Mouse (Mus musculus) left cerebral cortex, postnatal 36 days (tissue): Measurements from ENCODE around the gene Msi2. TPM values are rescaled to one million over a fixed set of nuclear protein-coding genes. Genes with fewer than 3 reads are reported as not detected.

ENCODE experiments used
- DNase-seq, 2 experiments: peaks; one replicate each; pipeline ENCODE4 v3.0.0; 2021 to 2022; ENCODE audit warnings: low spot score in 2 of 2, mixed read lengths in 1 of 2
- intact Hi-C: fragments of 180-260 bp; cut with DNase I; formaldehyde crosslinking; loops from one replicate; pipeline ENCODE4 v1.15.1; 2025
- total RNA-seq, 2 experiments: library from RNA; stranded (reverse); gene quantifications; 2 replicates each; pipeline ENCODE4 v1.2.3; 2021

Gene Msi2
- total RNA-seq, 2 experiments from 2014 or later, result 117 to 132 TPM

- DNase-seq, result no peak
- intact Hi-C loops, result no loop called here
Observed at GRCm38 (mm10) chr11:88510282-88510850, 207.9 kb downstream of the Msi2 start.

GRCm38 (mm10) chr11:88509464-88509863 is 208.8 kb downstream of the Msi2 start:
- intact Hi-C loops, result no loop called here
- DNase-seq, result no peak

GRCm38 (mm10) chr11:88508133-88508532 is 210.2 kb downstream of the Msi2 start:
- no peak for DNase-seq

GRCm38 (mm10) chr11:88506544-88507419 is 211.5 kb downstream of the Msi2 start:
- intact Hi-C loops, result no loop called here
- DNase-seq, result no peak

More at GRCm38 (mm10) chr11:88508133-88508532, 210.2 kb downstream of the Msi2 start:
- intact Hi-C loops, result no loop called here

- intact Hi-C loops, result no loop called here
Observed at GRCm38 (mm10) chr11:88506109-88506508, 212.2 kb downstream of the Msi2 start.

DNA sequence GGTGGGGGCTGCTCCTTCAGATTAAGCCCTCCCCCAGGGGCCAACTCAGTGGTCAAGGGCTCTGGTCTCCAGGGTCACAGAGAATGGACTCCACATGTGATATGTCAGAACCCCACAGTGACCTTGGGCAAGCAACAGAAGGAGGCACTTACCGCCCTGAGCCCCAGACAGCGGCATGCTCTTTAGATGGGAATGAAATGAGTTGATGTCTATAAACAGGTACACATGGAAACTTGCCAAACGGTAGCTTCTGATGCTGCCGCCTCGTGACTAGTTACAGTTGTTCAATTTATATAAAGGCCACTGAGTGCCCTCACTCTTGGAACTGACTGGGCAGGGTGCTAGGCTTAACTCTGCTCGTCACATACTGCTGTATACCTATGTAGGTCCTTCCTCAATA is 215.7 kb downstream of the Msi2 start:
- DNase-seq, result no peak
- intact Hi-C loops, result no loop called here

More at GRCm38 (mm10) chr11:88506109-88506508, 212.2 kb downstream of the Msi2 start:
- DNase-seq, result no peak

- DNase-seq, result no peak
- intact Hi-C loops, result no loop called here
Observed at GRCm38 (mm10) chr11:88498491-88498890, 219.8 kb downstream of the Msi2 start.

GRCm38 (mm10) chr11:88496460-88496859 is 221.9 kb downstream of the Msi2 start:
- intact Hi-C loops, result no loop called here
- DNase-seq, result no peak

DNA sequence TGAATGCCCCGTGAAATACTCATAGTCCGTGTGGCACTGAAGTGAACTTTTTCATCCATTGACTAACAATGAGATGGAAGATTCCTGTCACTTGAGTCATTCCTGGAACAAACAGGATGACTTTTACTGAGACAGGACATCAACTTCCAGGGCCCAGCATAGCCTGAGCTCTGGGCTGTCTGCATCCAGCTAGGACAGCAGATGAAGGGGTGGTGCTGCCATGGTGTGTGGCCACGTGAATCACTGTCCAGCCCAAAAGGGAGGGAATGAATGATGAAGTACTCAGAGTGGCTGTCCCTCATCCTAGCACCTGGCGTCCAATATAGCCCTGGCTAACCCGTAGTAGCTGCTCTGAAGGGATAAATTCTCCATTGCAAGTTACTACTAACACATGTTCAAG is 222.6 kb downstream of the Msi2 start:
- no peak for DNase-seq
- intact Hi-C loops, result no loop called here

- intact Hi-C loops, result no loop called here
Observed at GRCm38 (mm10) chr11:88495018-88495417, 223.3 kb downstream of the Msi2 start.

GRCm38 (mm10) chr11:88493795-88494559 is 224.3 kb downstream of the Msi2 start:
- intact Hi-C loops, result no loop called here
- DNase-seq, result no peak

More at GRCm38 (mm10) chr11:88495018-88495417, 223.3 kb downstream of the Msi2 start:
- DNase-seq, result no peak

DNA sequence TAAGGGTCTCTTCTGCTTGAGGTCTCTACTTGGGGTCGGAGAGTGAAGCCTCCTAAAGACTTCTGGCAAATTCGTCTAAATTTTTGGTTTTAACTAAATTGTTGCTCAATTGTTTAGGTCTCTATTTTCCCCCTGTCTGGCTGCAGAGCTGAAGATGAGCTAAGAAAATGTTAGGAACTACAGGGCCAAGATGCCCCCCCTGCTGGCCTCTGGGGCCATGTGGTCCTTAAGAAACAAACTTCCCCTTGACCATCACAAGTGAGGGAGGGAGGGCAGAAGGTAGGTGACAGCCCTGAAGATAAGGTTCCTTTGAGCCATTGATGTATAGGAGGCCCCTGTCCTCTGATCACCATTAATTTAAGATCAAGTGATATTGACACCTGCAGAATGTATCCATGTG is 225.7 kb downstream of the Msi2 start:
- intact Hi-C loops, result no loop called here
- no peak for DNase-seq

- intact Hi-C loops, result no loop called here
- no peak for DNase-seq
Observed at GRCm38 (mm10) chr11:88489985-88490384, 228.3 kb downstream of the Msi2 start.

DNA sequence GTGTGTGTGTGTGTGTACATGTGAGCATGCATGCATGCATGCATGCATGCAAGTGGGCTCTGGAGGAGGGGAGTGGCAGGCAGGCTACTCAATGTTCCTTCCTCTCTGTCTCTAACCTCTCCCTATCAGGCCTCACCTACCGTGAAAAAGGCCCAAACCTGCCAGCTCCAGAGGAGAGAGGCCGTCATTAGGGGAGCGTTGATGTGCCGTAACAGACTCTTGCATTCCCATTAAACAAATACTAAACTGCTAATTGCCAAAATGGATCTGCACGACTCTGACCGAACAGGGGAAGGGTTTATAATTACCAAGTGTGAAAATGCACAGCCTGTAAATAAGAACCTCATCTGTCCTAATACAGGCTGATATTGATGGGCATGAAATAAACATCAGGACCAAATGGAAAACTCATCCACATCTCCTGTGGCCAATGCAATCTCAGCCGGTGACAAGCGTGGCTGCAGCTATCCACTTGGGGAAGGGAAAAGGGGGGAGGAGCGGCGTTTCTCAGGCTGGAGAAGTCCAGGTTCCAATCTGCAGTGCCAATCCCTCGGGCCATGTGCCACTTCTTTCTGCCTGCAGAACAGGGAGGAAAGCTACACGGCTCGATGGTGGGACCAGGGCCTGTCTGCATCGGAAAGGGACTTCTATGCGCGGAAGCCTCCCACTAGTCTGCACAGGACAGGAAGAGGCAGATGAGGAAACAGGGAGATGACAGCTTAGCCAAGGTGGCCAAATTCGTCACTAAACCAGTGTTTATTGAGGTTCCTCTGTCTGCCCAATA is 229.2 kb downstream of the Msi2 start:
- DNase-seq, result no peak
- intact Hi-C loops, result no loop called here

GRCm38 (mm10) chr11:88488175-88488940 is 230.0 kb downstream of the Msi2 start:
- intact Hi-C loops, result no loop called here
- no peak for DNase-seq

GRCm38 (mm10) chr11:88485987-88486386 is 232.3 kb downstream of the Msi2 start:
- no peak for DNase-seq
- intact Hi-C loops, result no loop called here

GRCm38 (mm10) chr11:88485088-88485487 is 233.2 kb downstream of the Msi2 start:
- DNase-seq, result no peak

GRCm38 (mm10) chr11:88484047-88484446 is 234.3 kb downstream of the Msi2 start:
- DNase-seq, result no peak
- intact Hi-C loops, result no loop called here

More at GRCm38 (mm10) chr11:88485088-88485487, 233.2 kb downstream of the Msi2 start:
- intact Hi-C loops, result no loop called here

DNA sequence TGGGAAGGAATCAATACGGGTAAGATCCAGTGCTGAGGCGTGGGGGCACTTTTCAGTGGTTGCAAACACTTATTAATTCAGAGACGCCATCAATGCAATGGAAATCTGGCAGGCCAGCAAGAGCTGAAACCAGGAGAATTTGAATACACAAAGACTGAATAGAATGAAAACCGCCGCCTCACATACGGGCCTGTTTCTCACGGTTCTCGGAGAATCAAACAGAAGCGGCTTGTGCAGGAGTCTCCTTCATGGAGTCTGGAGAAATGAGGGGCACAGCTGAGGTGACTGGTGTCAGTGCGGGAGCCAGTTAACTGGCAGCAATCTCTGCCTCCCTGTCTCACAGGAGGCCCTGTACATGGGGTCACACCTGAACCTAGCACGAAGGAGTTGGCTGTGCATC is 235.7 kb downstream of the Msi2 start:
- intact Hi-C loops, result no loop called here
- DNase-seq, result no peak
